Mouse (Mus musculus): ENCODE measurements around the gene Xkr7. TPM values are rescaled to one million over a fixed set of nuclear protein-coding genes. Genes with fewer than 3 reads are reported as not detected.

Xkr7 gene
- polyA plus RNA-seq, 1 experiment from 2014 or later: not detected

- Histone ChIP-seq H3K36me3 (no peaks in the 10 kb centered on the region), H3K4me1 (0 out of 2 replicates have a peak, but pooled peaks cover 8% of the 10 kb centered on the region), H3K9me3 (replicated peaks) (no peaks in the 10 kb centered on the region), H3K4me3 (no peak overlapping the region), H3K27ac (no peak overlapping the region), H3K4me2 (no peak overlapping the region), H3K27me3 (replicated peaks) (no peaks in the 10 kb centered on the region), H3K9ac (no peak overlapping the region)
- no peak for ATAC-seq
- WGBS (ENCODE audit: insufficient replicate concordance): 75% methylated on average over 8 of the region's 8 CpGs
These were observed 51.6 kb downstream of the Xkr7 start for GRCm38 (mm10) chr2:153083275-153083674.

DNA sequence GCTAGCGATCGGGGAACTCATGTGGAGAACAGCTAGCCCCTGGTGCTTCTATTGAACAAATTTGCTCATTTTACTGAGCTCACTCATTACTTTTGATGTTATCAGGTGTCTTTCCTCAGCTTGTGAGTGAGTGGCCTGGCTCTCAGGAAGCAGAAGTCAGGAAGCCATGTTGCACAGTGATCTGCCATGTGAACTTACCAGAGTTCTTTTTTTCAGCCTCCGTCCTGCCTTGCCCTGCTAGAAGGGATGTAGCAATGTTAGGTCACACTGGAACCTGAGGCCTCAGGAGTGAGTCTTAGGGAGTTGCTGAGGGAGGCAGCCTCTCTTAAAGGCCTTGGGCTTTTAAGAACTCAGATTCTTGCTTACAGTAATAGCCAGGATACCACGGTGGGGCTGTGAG lies 52.2 kb downstream of the Xkr7 start:
- Histone ChIP-seq H3K27ac (peak overlapping the region; percentile 27; the same call in 1 of the 2 replicates), H3K9me3 (replicated peaks) (no peaks in the 10 kb centered on the region), H3K9ac (no peak overlapping the region), H3K27me3 (replicated peaks) (no peaks in the 10 kb centered on the region), H3K4me3 (no peak overlapping the region), H3K4me2 (no peak overlapping the region), H3K36me3 (no peaks in the 10 kb centered on the region), H3K4me1 (0 out of 2 replicates have a peak, but pooled peaks cover 5% of the 10 kb centered on the region)
- 65% methylated on average over 4 of the region's 4 CpGs for WGBS (ENCODE audit: insufficient replicate concordance)
- ATAC-seq: no peak

DNA sequence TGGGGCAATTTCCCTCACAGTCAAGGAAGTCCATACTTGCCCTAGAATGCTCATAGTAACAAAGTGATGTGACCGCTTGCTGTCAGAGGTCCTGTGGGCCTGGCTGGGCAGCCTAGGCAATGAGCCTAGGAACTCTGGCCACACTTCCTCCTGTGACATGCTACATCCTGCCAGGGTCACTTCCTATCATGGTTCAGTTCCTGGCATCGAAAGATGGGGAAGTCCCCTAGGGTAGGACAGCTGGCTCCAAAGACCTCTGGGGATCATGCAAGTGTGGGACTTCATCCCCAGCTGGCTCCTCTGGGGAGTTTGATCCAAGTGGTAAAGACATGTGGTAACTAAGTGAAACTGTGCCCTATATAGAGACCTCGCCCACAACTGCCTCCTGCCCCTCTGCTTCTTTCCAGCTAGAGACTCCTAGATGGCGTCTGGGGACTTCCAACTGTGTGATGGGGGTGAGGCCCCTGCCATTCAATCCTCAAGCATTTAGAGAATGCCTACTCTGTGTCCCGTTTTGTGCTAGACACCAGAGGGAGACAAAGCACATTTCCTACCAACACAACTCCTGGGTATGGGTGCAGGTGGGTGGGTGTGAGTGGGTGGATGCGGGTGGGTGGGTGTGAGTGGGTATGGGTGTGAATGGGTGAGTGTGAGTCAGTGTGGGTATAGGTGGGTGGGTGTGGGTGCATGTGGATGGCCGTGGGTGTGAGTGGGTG lies 52.8 kb downstream of the Xkr7 start:
- Histone ChIP-seq H3K27ac (peak overlapping the region; percentile 27; the same call in 1 of the 2 replicates), H3K9ac (no peak overlapping the region)
- ATAC-seq: peak; percentile 46; the same call in 1 of the 2 replicates

GRCm38 (mm10) chr2:153085556-153085955 lies 53.9 kb downstream of the Xkr7 start:
- no peak overlapping the region for H3K27ac ChIP-seq
- H3K36me3 ChIP-seq: no peaks in the 10 kb centered on the region
- no peak overlapping the region for H3K4me2 ChIP-seq
- peaks cover 11% of the 10 kb centered on the region; the same call in 1 of the 2 replicates for H3K4me1 ChIP-seq
- H3K9me3 ChIP-seq (replicated peaks): no peaks in the 10 kb centered on the region
- no peak overlapping the region for H3K9ac ChIP-seq
- WGBS (ENCODE audit: insufficient replicate concordance): 56% methylated on average over 6 of the region's 6 CpGs
- no peak overlapping the region for H3K4me3 ChIP-seq
- no peak for ATAC-seq
- no peaks in the 10 kb centered on the region for H3K27me3 ChIP-seq (replicated peaks)

More for the DNA sequence above, 52.8 kb downstream of the Xkr7 start:
- 40% methylated on average over 7 of the region's 7 CpGs for whole genome bisulfite sequencing (ENCODE audit: insufficient replicate concordance)
- Histone ChIP-seq H3K4me3 (no peak overlapping the region), H3K27me3 (replicated peaks) (no peaks in the 10 kb centered on the region), H3K9me3 (replicated peaks) (no peaks in the 10 kb centered on the region), H3K4me1 (0 out of 2 replicates have a peak, but pooled peaks cover 5% of the 10 kb centered on the region), H3K4me2 (no peak overlapping the region), H3K36me3 (no peaks in the 10 kb centered on the region)

DNA sequence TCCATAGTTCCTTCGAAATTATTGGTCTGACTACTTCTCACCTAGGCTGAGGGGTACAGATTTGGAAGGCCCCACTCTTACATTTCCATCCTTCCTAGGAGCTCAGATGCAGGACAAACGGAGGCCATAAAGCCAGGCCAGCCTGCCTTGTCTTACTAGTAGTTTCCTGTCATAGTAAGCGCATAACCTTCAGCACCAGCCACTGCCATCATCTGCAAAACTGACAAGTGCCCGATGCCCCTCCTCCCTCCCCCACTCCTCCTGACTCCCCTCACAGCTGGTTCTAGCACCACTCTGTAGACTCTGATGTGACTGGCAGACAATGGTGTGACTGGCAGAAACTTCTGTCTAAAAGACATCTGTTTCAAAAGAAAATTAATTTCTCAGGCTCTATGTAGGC lies 54.5 kb downstream of the Xkr7 start:
- Histone ChIP-seq H3K36me3 (no peaks in the 10 kb centered on the region), H3K27ac (no peak overlapping the region), H3K9me3 (replicated peaks) (no peaks in the 10 kb centered on the region), H3K4me3 (no peak overlapping the region), H3K9ac (no peak overlapping the region), H3K4me1 (peaks cover 17% of the 10 kb centered on the region; the same call in 1 of the 2 replicates), H3K4me2 (no peak overlapping the region), H3K27me3 (replicated peaks) (no peaks in the 10 kb centered on the region)
- ATAC-seq: no peak
- WGBS (ENCODE audit: insufficient replicate concordance): 64% methylated on average over 4 of the region's 4 CpGs

GRCm38 (mm10) chr2:153087091-153087490 lies 55.4 kb downstream of the Xkr7 start:
- Histone ChIP-seq H3K27ac (no peak overlapping the region), H3K4me1 (peaks cover 20% of the 10 kb centered on the region; the same call in 1 of the 2 replicates), H3K36me3 (no peaks in the 10 kb centered on the region), H3K4me2 (no peak overlapping the region), H3K4me3 (no peak overlapping the region), H3K27me3 (replicated peaks) (no peaks in the 10 kb centered on the region), H3K9me3 (replicated peaks) (no peaks in the 10 kb centered on the region), H3K9ac (no peak overlapping the region)
- 73% methylated on average over 10 of the region's 10 CpGs for WGBS (ENCODE audit: insufficient replicate concordance)
- no peak for ATAC-seq

DNA sequence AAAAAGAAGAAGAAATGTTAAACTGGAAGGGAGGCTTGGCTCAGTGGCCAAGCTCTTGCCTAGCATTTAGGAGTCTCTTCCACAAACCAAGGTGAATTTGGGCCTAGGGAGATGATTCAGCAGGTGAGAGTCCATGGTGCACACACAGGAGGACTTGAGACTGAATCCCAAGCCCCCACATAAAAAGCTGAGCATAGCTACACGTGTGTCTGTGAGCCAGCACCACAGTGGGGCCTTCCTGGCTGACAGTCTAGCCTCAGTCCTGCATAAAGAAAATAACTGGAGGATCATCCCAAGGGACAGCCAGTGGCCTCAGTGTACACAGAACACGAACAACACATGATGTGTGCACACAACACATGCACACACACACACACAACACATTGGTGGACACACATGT lies 57.7 kb downstream of the Xkr7 start:
- Histone ChIP-seq H3K4me2 (no peak overlapping the region), H3K36me3 (no peaks in the 10 kb centered on the region), H3K9me3 (replicated peaks) (no peaks in the 10 kb centered on the region), H3K4me1 (peaks cover 23% of the 10 kb centered on the region; the same call in 1 of the 2 replicates), H3K27ac (no peak overlapping the region), H3K9ac (no peak overlapping the region), H3K27me3 (replicated peaks) (no peaks in the 10 kb centered on the region), H3K4me3 (no peak overlapping the region)
- 56% methylated on average over 2 of the region's 2 CpGs for WGBS (ENCODE audit: insufficient replicate concordance)
- ATAC-seq: no peak

DNA sequence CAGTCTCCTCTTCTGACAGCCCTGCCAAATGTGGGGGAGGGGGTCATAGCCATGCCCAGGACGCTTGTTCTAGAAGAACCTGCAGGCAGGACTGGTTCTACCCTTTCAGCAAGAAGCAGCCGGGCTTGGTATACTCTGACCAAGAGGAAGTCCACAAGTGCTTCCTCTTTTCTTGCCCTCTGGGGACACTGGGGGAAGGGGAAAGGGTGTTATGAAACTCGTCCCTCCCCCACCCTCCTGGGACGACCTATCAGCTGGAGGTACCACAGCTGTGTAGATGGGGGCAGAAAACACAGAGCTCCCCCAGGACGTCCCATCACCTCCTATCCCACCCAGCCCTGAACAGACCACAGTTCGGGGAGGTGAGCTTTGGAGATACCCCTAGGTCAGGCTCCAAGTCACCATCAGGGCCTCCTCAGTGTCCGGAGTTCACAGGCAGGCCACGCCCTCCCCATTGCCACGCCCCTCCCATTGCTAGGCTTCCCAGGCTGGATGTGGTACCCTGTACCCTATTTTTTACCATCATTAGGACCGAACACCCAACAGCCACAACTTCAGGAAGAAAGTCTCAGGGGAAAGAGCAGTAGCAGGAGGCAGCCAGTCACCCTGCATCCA lies 59.0 kb downstream of the Xkr7 start:
- H3K4me1 ChIP-seq: peaks cover 21% of the 10 kb centered on the region; the same call in 1 of the 2 replicates
- 6% methylated on average over 10 of the region's 10 CpGs for WGBS (ENCODE audit: insufficient replicate concordance)
- peak; percentile 47; the same call in 1 of the 2 replicates for ATAC-seq
- peak overlapping the region; percentile 13 for H3K4me2 ChIP-seq
- peak overlapping the region; percentile 34; the same call in 1 of the 2 replicates for H3K27ac ChIP-seq
- no peaks in the 10 kb centered on the region for H3K27me3 ChIP-seq (replicated peaks)
- no peaks in the 10 kb centered on the region for H3K36me3 ChIP-seq
- no peaks in the 10 kb centered on the region for H3K9me3 ChIP-seq (replicated peaks)
- H3K9ac ChIP-seq: no peak overlapping the region
- H3K4me3 ChIP-seq: no peak overlapping the region

Other genes starting within 250 kb of the Xkr7 start
- gene Bcl2l1, start 200.1 kb upstream of the Xkr7 start, polyA plus RNA-seq (2016; fragmentation: Nextera tagmentation; extraction: Ambion mirVana): 127 and 137 TPM in 2 replicates
- 88.0 and 89.9 TPM in 2 replicates for gene Tpx2, start 183.9 kb upstream of the Xkr7 start, polyA plus RNA-seq (2016; fragmentation: Nextera tagmentation; extraction: Ambion mirVana)
- gene Mylk2, start 120.5 kb upstream of the Xkr7 start, polyA plus RNA-seq (2016; fragmentation: Nextera tagmentation; extraction: Ambion mirVana): not detected in 2 replicates
- 0.13 TPM in 1 of 2 replicates, not detected in the other for gene Foxs1, start 98.6 kb upstream of the Xkr7 start, polyA plus RNA-seq (2016; fragmentation: Nextera tagmentation; extraction: Ambion mirVana)
- not detected in 2 replicates for gene Dusp15, start 80.2 kb upstream of the Xkr7 start, polyA plus RNA-seq (2016; fragmentation: Nextera tagmentation; extraction: Ambion mirVana)
- gene Ttll9, start 69.4 kb upstream of the Xkr7 start, polyA plus RNA-seq (2016; fragmentation: Nextera tagmentation; extraction: Ambion mirVana): 0.14 and 0.15 TPM in 2 replicates
- 55.2 and 56.2 TPM in 2 replicates for gene Pdrg1, start 16.4 kb upstream of the Xkr7 start, polyA plus RNA-seq (2016; fragmentation: Nextera tagmentation; extraction: Ambion mirVana)
- gene Ccm2l, start 34.1 kb downstream of the Xkr7 start, polyA plus RNA-seq (2016; fragmentation: Nextera tagmentation; extraction: Ambion mirVana): 2.1 and 2.6 TPM in 2 replicates
- 5.6 and 6.5 TPM in 2 replicates for gene Hck, start 76.6 kb downstream of the Xkr7 start, polyA plus RNA-seq (2016; fragmentation: Nextera tagmentation; extraction: Ambion mirVana)
- gene Tm9sf4, start 129.5 kb downstream of the Xkr7 start, polyA plus RNA-seq (2016; fragmentation: Nextera tagmentation; extraction: Ambion mirVana): 43.4 and 44.8 TPM in 2 replicates
- 4.1 and 4.6 TPM in 2 replicates for gene Tspyl3, start 193.6 kb downstream of the Xkr7 start, polyA plus RNA-seq (2016; fragmentation: Nextera tagmentation; extraction: Ambion mirVana)
- gene Plagl2, start 209.6 kb downstream of the Xkr7 start, polyA plus RNA-seq (2016; fragmentation: Nextera tagmentation; extraction: Ambion mirVana): 24.4 and 26.8 TPM in 2 replicates
- gene Pofut1, start 209.7 kb downstream of the Xkr7 start, polyA plus RNA-seq (2016; fragmentation: Nextera tagmentation; extraction: Ambion mirVana): 3.6 and 4.3 TPM in 2 replicates